Mouse (Mus musculus) layer of hippocampus, adult 8-10 months (tissue): ENCODE measurements at regions not wholly inside any gene's neighbourhood (a gene's known extent, or its start where the extent isn't known, plus 50 kb on each side); places are given as distances from the start of the nearest gene placed in this dataset.

Experiments
- DNase-seq, 2 experiments: peaks; one replicate each; pipeline ENCODE4 v3.0.0; 2022; ENCODE audit warnings: low spot score in 2 of 2

GRCm38 (mm10) chr8:26880177-26880576 is 96.9 kb upstream of the Zfp703 start:
- DNase-seq: no peak

- no peak for DNase-seq
Measured at GRCm38 (mm10) chr8:26881268-26882120, 95.6 kb upstream of the Zfp703 start.

GRCm38 (mm10) chr8:26882616-26883015 is 94.5 kb upstream of the Zfp703 start:
- DNase-seq: no peak

- DNase-seq: no peak
Measured at GRCm38 (mm10) chr8:26883285-26883684, 93.8 kb upstream of the Zfp703 start.

GRCm38 (mm10) chr8:26883770-26884169 is 93.4 kb upstream of the Zfp703 start:
- no peak for DNase-seq

- DNase-seq: no peak
Measured at GRCm38 (mm10) chr8:26884350-26884749, 92.8 kb upstream of the Zfp703 start.

- no peak for DNase-seq
Measured at GRCm38 (mm10) chr8:26885365-26885764, 91.8 kb upstream of the Zfp703 start.

- DNase-seq: no peak
Measured at GRCm38 (mm10) chr8:26886783-26887486, 90.2 kb upstream of the Zfp703 start.

- no peak for DNase-seq
Measured at GRCm38 (mm10) chr8:26887551-26887950, 89.6 kb upstream of the Zfp703 start.

- DNase-seq: no peak
Measured at GRCm38 (mm10) chr8:26888050-26888449, 89.1 kb upstream of the Zfp703 start.

GRCm38 (mm10) chr8:26891881-26892280 is 85.2 kb upstream of the Zfp703 start:
- DNase-seq: no peak

- DNase-seq: no peak
Measured at GRCm38 (mm10) chr8:26892380-26892779, 84.7 kb upstream of the Zfp703 start.

- DNase-seq: no peak
Measured at GRCm38 (mm10) chr8:26895867-26896266, 81.3 kb upstream of the Zfp703 start.

- no peak for DNase-seq
Measured at GRCm38 (mm10) chr8:26903289-26903688, 73.8 kb upstream of the Zfp703 start.

GRCm38 (mm10) chr8:26906257-26906656 is 70.9 kb upstream of the Zfp703 start:
- DNase-seq: no peak

GRCm38 (mm10) chr8:26907347-26908170 is 69.6 kb upstream of the Zfp703 start:
- no peak for DNase-seq

GRCm38 (mm10) chr8:26910186-26910585 is 66.9 kb upstream of the Zfp703 start:
- no peak for DNase-seq

GRCm38 (mm10) chr8:26913562-26914529 is 63.3 kb upstream of the Zfp703 start:
- DNase-seq: no peak

GRCm38 (mm10) chr8:26915731-26916130 is 61.4 kb upstream of the Zfp703 start:
- no peak for DNase-seq

GRCm38 (mm10) chr8:26921531-26922177 is 55.5 kb upstream of the Zfp703 start:
- DNase-seq: no peak
